Mouse (Mus musculus): ENCODE measurements around the gene Bpifb2. TPM values are rescaled to one million over a fixed set of nuclear protein-coding genes. Genes with fewer than 3 reads are reported as not detected.
"Not testable (repeated sequence)": the region's sequence is repeated elsewhere in the genome, so short reads cannot be mapped to it uniquely, and the experiment has no call there.

Gene Bpifb2
- not detected for total RNA-seq (2021)
- long read RNA-seq, experiment 1, result 0 reads
- long read RNA-seq, experiment 2, result 0 reads

GRCm38 (mm10) chr2:153874745-153875144 lies at the start of gene Bpifb2:
Gene Bpifb2, plus strand, starts transcription at chr2:153875045.
- DNase-seq (ENCODE audit: low spot score in 2 of 2), result no peak

GRCm38 (mm10) chr2:153825900-153826299 lies 48.9 kb upstream of the Bpifb2 start:
- DNase-seq (ENCODE audit: low spot score in 2 of 2), result not testable (repeated sequence)

- DNase-seq (ENCODE audit: low spot score in 2 of 2), result no peak
Observed at GRCm38 (mm10) chr2:153827171-153827830, 47.5 kb upstream of the Bpifb2 start.

- no peak for DNase-seq (ENCODE audit: low spot score in 2 of 2)
Observed at GRCm38 (mm10) chr2:153828704-153829103, 46.1 kb upstream of the Bpifb2 start.

GRCm38 (mm10) chr2:153833291-153833690 lies 41.6 kb upstream of the Bpifb2 start:
- DNase-seq (ENCODE audit: low spot score in 2 of 2), result no peak

GRCm38 (mm10) chr2:153842854-153843253 lies 32.0 kb upstream of the Bpifb2 start:
- no peak for DNase-seq (ENCODE audit: low spot score in 2 of 2)

GRCm38 (mm10) chr2:153848389-153848788 lies 26.5 kb upstream of the Bpifb2 start:
- DNase-seq (ENCODE audit: low spot score in 2 of 2), result no peak

- no peak for DNase-seq (ENCODE audit: low spot score in 2 of 2)
Observed at GRCm38 (mm10) chr2:153850351-153851029, 24.4 kb upstream of the Bpifb2 start.

- peak; percentile 41 to 44 for DNase-seq (ENCODE audit: low spot score in 2 of 2)
Observed at GRCm38 (mm10) chr2:153851030-153851360, 23.9 kb upstream of the Bpifb2 start.

GRCm38 (mm10) chr2:153853544-153853943 lies 21.3 kb upstream of the Bpifb2 start:
- DNase-seq (ENCODE audit: low spot score in 2 of 2), result no peak

- DNase-seq (ENCODE audit: low spot score in 2 of 2), result no peak
Observed at GRCm38 (mm10) chr2:153859581-153859980, 15.3 kb upstream of the Bpifb2 start.

GRCm38 (mm10) chr2:153860315-153860714 lies 14.5 kb upstream of the Bpifb2 start:
- no peak for DNase-seq (ENCODE audit: low spot score in 2 of 2)

- DNase-seq (ENCODE audit: low spot score in 2 of 2), result no peak
Observed at GRCm38 (mm10) chr2:153860715-153861114, 14.1 kb upstream of the Bpifb2 start.

- no peak for DNase-seq (ENCODE audit: low spot score in 2 of 2)
Observed at GRCm38 (mm10) chr2:153861960-153862359, 12.9 kb upstream of the Bpifb2 start.

- no peak for DNase-seq (ENCODE audit: low spot score in 2 of 2)
Observed at GRCm38 (mm10) chr2:153870984-153871383, 3.9 kb upstream of the Bpifb2 start, which contains the start of gene Sun5. Gene Sun5, minus strand, starts transcription at chr2:153871084.

- no peak for DNase-seq (ENCODE audit: low spot score in 2 of 2)
Observed at GRCm38 (mm10) chr2:153899111-153899510, 24.3 kb downstream of the Bpifb2 start.

- DNase-seq (ENCODE audit: low spot score in 2 of 2), result no peak
Observed at GRCm38 (mm10) chr2:153900088-153900487, 25.2 kb downstream of the Bpifb2 start, which contains the start of gene Bpifb6. Gene Bpifb6, plus strand, starts transcription at chr2:153900388.

GRCm38 (mm10) chr2:153902726-153903125 lies 27.9 kb downstream of the Bpifb2 start:
- no peak for DNase-seq (ENCODE audit: low spot score in 2 of 2)

- DNase-seq (ENCODE audit: low spot score in 2 of 2), result no peak
Observed at GRCm38 (mm10) chr2:153906626-153907025, 31.8 kb downstream of the Bpifb2 start.

- DNase-seq (ENCODE audit: low spot score in 2 of 2), result peak in 1 of 2 experiments; percentile 43
Observed at GRCm38 (mm10) chr2:153914151-153914550, 39.3 kb downstream of the Bpifb2 start.

GRCm38 (mm10) chr2:153917930-153918329 lies 43.1 kb downstream of the Bpifb2 start, which contains the start of gene Bpifb3:
Gene Bpifb3, plus strand, starts transcription at chr2:153918230.
- DNase-seq (ENCODE audit: low spot score in 2 of 2), result no peak

- DNase-seq (ENCODE audit: low spot score in 2 of 2), result no peak
Observed at GRCm38 (mm10) chr2:153921246-153921645, 46.4 kb downstream of the Bpifb2 start.

All from gastrocnemius, postnatal 4 days (tissue).